Mouse (Mus musculus) monocyte, adult 59 days (primary cell): Measurements from ENCODE around the gene Prorsd1. TPM values are rescaled to one million over a fixed set of nuclear protein-coding genes. Genes with fewer than 3 reads are reported as not detected.

Experiments used
- total RNA-seq, 2 experiments: library from RNA; stranded (reverse); gene quantifications; one replicate each; pipeline ENCODE4 v1.2.4; 2023

Gene Prorsd1
- 10 to 100 TPM; 12.8 to 13.3 TPM for total RNA-seq

GRCm38 (mm10) chr11:29514682-29515412 is at the start of gene Prorsd1:
Gene Prorsd1, minus strand, starts transcription at chr11:29515033.

GRCm38 (mm10) chr11:29547752-29548503 is 33.1 kb upstream of the Prorsd1 start, which contains the start of the genes Clhc1 and Rps27a:
Gene Clhc1, plus strand, starts transcription at chr11:29547950.
Gene Rps27a, minus strand, starts transcription at chr11:29548109.

GRCm38 (mm10) chr11:29525988-29526794 is 11.4 kb upstream of the Prorsd1 start, which contains the start of gene Mtif2:
Gene Mtif2, plus strand, starts transcription at chr11:29526408.

Other genes starting within 250 kb of the Prorsd1 start
- gene Ccdc88a, start 141.4 kb downstream of the Prorsd1 start, total RNA-seq: 100 to 1,000 TPM in 1 of 2 experiments, 10 to 100 TPM in 1; 91.1 to 104 TPM
- gene Mtif2, start 11.4 kb upstream of the Prorsd1 start, total RNA-seq: 10 to 100 TPM; 14.4 to 17.6 TPM
- not detected for gene Clhc1, start 32.9 kb upstream of the Prorsd1 start, total RNA-seq
- gene Rps27a, start 33.1 kb upstream of the Prorsd1 start, total RNA-seq: 1,000 to 10,000 TPM; 1,162 to 1,346 TPM
- 100 to 1,000 TPM; 199 to 208 TPM for gene Rtn4, start 177.9 kb upstream of the Prorsd1 start, total RNA-seq